Mouse (Mus musculus): Measurements from ENCODE around the gene Rundc1. TPM values are rescaled to one million over a fixed set of nuclear protein-coding genes. Genes with fewer than 3 reads are reported as not detected.

Rundc1 gene
- total and polyA plus RNA-seq, 3 experiments, result 6.8 to 13.5 (median 10.7) TPM

DNA sequence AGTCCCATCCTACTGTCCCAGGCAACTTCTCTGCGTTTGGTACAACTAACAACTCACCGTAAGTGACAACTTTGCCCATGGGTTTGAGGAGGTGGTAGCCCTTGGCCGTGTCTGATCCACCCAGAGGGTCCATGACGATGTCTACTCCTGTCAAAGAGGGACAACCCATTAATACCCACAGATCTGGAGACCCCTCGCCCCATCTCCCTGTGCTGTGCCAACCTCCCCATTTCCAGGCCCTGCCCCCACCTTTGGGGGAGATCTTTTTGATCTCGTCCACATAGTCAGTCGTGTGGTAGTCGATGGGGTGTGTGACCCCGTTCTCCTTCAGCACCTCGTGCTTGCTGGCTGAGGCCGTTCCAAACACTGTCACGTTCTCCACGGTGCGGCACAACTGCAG lies 37.3 kb downstream of the Rundc1 start:
- Histone ChIP-seq H3K4me3 (replicated peaks in 1 of 3; ENCODE audit: low read depth in 2 of 3, low read length in 2 of 3, poor library complexity in 1 of 3) (no peak overlapping the region), H3K4me1 (ENCODE audit: control insufficient read depth in 1 of 2, insufficient read depth in 2 of 2) (peaks cover 21 to 56% of the 10 kb centered on the region in 2 experiments), H3K27me3 (replicated peaks) (peaks cover 6% of the 10 kb centered on the region), H3K36me3 (replicated peaks in 1 of 2; ENCODE audit: control insufficient read depth in 1 of 2, insufficient read depth in 1 of 2, low read length in 1 of 2) (peaks cover 41 to 53% of the 10 kb centered on the region in 2 experiments), H3K4me2 (ENCODE audit: insufficient read depth, low read depth, poor library complexity, severe bottlenecking) (no peak overlapping the region), H3K9ac (ENCODE audit: insufficient read depth, low read depth) (no peak overlapping the region), H3K9me3 (replicated peaks; ENCODE audit: low read length) (no peaks in the 10 kb centered on the region), H3K79me2 (replicated peaks; ENCODE audit: control insufficient read depth, extremely low read depth, insufficient read depth, poor library complexity, severe bottlenecking) (no peaks in the 10 kb centered on the region), H3K27ac (ENCODE audit: insufficient read depth, low read depth) (no peak overlapping the region)
- no peak for TF ChIP-seq MAFK (IDR thresholded peaks at IDR 0.05; ENCODE audit: insufficient replicate concordance, low read length)
- no peak for TF ChIP-seq POLR2AphosphoS2 (IDR thresholded peaks at IDR 0.05; ENCODE audit: low read depth, low read length)
- no peak for TF ChIP-seq NRF1 (IDR thresholded peaks at IDR 0.05; ENCODE audit: low read depth, low read length)
- TF ChIP-seq BHLHE40 (IDR thresholded peaks at IDR 0.05; ENCODE audit: low read depth, low read length), result no peak
- no peak for TF ChIP-seq GABPA (IDR thresholded peaks at IDR 0.05; ENCODE audit: insufficient replicate concordance, low read depth, low read length)
- TF ChIP-seq ZC3H11A (IDR thresholded peaks at IDR 0.05; ENCODE audit: low read depth, low read length), result no peak
- TF ChIP-seq RCOR1 (conservative IDR thresholded peaks at IDR 0.05; ENCODE audit: low read depth, low read length), result no peak
- no peak for TF ChIP-seq EP300 (IDR thresholded peaks at IDR 0.05; ENCODE audit: low read length)
- in situ Hi-C loops (cut with MboI; ENCODE audit: low pct_ligation_motif_present, low pct_unique_long_range_greater_than_20kb, low sequenced_read_pairs), result no loop called here
- no peak for DNase-seq (ENCODE audit: extremely low read depth)
- dilution Hi-C loops (cut with MboI; ENCODE audit: extremely low pct_ligation_motif_present, extremely low pct_unique_long_range_greater_than_20kb, low sequenced_read_pairs), result no loop called here

DNA sequence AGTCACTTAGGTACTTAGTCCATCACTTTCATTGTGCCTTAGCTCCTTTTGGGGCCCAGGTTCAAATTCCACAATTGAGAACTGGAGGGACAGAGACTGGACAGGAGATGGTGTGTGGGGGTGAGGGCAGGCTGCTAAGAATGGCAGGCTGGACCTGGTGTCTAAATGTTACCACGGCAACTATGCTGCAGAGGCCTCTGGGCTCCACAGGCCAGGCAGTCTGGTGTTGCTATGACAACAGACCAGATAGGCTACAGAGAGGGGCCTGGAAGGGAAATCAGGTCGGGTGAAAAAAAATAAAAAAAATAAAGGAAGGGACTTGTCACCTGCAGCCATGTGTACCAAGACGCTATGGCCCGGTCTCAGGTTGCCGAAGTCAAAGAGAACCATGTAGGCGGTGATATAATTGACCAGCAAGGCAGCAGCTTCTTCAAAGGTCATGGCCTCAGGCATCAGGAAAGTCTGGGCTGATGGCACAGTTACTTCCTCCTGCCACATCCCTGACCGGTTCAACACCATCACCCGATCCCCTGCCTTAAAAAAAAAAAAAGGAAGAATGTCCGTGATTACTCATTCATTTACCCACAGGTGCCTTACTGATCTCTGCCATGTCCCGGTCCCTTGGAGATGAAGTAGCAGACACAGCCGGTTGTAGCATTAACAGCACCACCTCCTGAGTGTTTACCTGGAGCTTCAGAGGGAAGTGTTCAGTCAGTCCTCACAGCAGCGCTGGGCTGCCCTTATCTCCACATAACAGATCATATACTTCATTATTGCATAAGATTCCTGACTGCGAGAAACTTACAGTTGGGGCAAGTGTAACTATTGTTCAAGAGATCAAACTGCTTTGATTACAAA lies 37.9 kb downstream of the Rundc1 start:
- peaks cover 21 to 63% of the 10 kb centered on the region in 2 experiments for H3K4me1 ChIP-seq (ENCODE audit: control insufficient read depth in 1 of 2, insufficient read depth in 2 of 2)
- no peak overlapping the region for H3K4me3 ChIP-seq (replicated peaks in 1 of 3; ENCODE audit: low read depth in 2 of 3, low read length in 2 of 3, poor library complexity in 1 of 3)
- H3K9ac ChIP-seq (ENCODE audit: insufficient read depth, low read depth), result no peak overlapping the region
- H3K36me3 ChIP-seq (replicated peaks in 1 of 2; ENCODE audit: control insufficient read depth in 1 of 2, insufficient read depth in 1 of 2, low read length in 1 of 2), result peaks cover 34 to 46% of the 10 kb centered on the region in 2 experiments
- H3K4me2 ChIP-seq (ENCODE audit: insufficient read depth, low read depth, poor library complexity, severe bottlenecking), result no peak overlapping the region; the same call in 1 of the 2 replicates
- peaks cover 11% of the 10 kb centered on the region for H3K27me3 ChIP-seq (replicated peaks)
- 0 out of 2 replicates have a peak, but pooled peaks have one; percentile 29 for TF ChIP-seq ZMIZ1 (IDR thresholded peaks at IDR 0.05; ENCODE audit: low read depth, low read length)
- TF ChIP-seq PAX5 (IDR thresholded peaks at IDR 0.05; ENCODE audit: low read length), result no peak
- peak; percentile 67 for TF ChIP-seq BHLHE40 (IDR thresholded peaks at IDR 0.05; ENCODE audit: low read depth, low read length)
- peak; percentile 68 for TF ChIP-seq MXI1 (IDR thresholded peaks at IDR 0.05; ENCODE audit: low read depth, low read length)
- peak; percentile 69 for TF ChIP-seq JUND (conservative IDR thresholded peaks at IDR 0.05; ENCODE audit: low read depth, low read length)
- peak; percentile 72 for TF ChIP-seq EP300 (IDR thresholded peaks at IDR 0.05; ENCODE audit: low read length)
- TF ChIP-seq TCF12 (IDR thresholded peaks at IDR 0.05; ENCODE audit: low read depth, low read length), result peak; percentile 38; the same call in 1 of the 2 replicates
- TF ChIP-seq ZNF384 (IDR thresholded peaks at IDR 0.05; ENCODE audit: low read depth, low read length), result peak; percentile 92
- 0 out of 2 replicates have a peak, but pooled peaks have one; percentile 35 for TF ChIP-seq IRF4 (IDR thresholded peaks at IDR 0.05; ENCODE audit: low read depth, low read length)
- TF ChIP-seq CTCF (conservative IDR thresholded peaks at IDR 0.05 in 1 of 2, IDR thresholded peaks at IDR 0.05 in 1 of 2; ENCODE audit: low read depth in 2 of 2, low read length in 2 of 2), result no peak
- dilution Hi-C loops (cut with MboI; ENCODE audit: extremely low pct_ligation_motif_present, extremely low pct_unique_long_range_greater_than_20kb, low sequenced_read_pairs), result no loop called here
- peak; percentile 79 for DNase-seq (ENCODE audit: extremely low read depth)
- in situ Hi-C loops (cut with MboI; ENCODE audit: low pct_ligation_motif_present, low pct_unique_long_range_greater_than_20kb, low sequenced_read_pairs), result no loop called here
- no peaks in the 10 kb centered on the region for H3K9me3 ChIP-seq (replicated peaks; ENCODE audit: low read length)
- H3K79me2 ChIP-seq (replicated peaks; ENCODE audit: control insufficient read depth, extremely low read depth, insufficient read depth, poor library complexity, severe bottlenecking), result no peaks in the 10 kb centered on the region
- H3K27ac ChIP-seq (ENCODE audit: insufficient read depth, low read depth), result no peak overlapping the region

Measured in CH12.LX (cell line).